In genomic region chr15:96185429-96185828, GRCm38 (mm10) we compare ENCODE assay signal across 12 mouse cellular contexts.
DNase-seq lines count a peak whose midpoint lies in the region; ATAC-seq lines count a peak whose summit lies in the region.
"Had no signal": no experiment of that assay in that cellular context is flagged by ENCODE, and none has a peak within 500 bp of the region (broad histone marks: within the 10 kb centered on the region; RNA-seq: fewer than 3 reads in every experiment).

No protein-coding gene starts in this region.

- no peak overlapping the region for H3K4me3 ChIP-seq in midbrain, embryonic 11.5 days (ENCODE audit: low read depth, low read length)
- H3K4me3 ChIP-seq in midbrain, embryonic 16.5 days (ENCODE audit: low read depth, low read length), result no peak overlapping the region
- no peak overlapping the region for H3K4me3 ChIP-seq in heart, embryonic 14.5 days (ENCODE audit: control insufficient read depth in 1 of 2, insufficient read depth in 1 of 2, low read depth in 1 of 2, low read length in 2 of 2)
- H3K4me3 ChIP-seq in limb, embryonic 12.5 days (replicated peaks), result no peak overlapping the region
- H3K4me3 ChIP-seq: gastrocnemius, adult 2 months had no signal

- intact Hi-C loops in left cerebral cortex, postnatal 14 days (cut with DNase I), result no loop called here

- H3K27me3 ChIP-seq in midbrain, embryonic 11.5 days (ENCODE audit: control insufficient read depth, insufficient read depth, low read length), result no peaks in the 10 kb centered on the region
- H3K27me3 ChIP-seq in midbrain, embryonic 16.5 days (ENCODE audit: control insufficient read depth, insufficient read depth, low read depth, low read length), result no peaks in the 10 kb centered on the region
- no peaks in the 10 kb centered on the region for H3K27me3 ChIP-seq in heart, embryonic 14.5 days (ENCODE audit: control insufficient read depth, insufficient read depth, low read length)
- no peaks in the 10 kb centered on the region for H3K27me3 ChIP-seq in limb, embryonic 12.5 days
- H3K27me3 ChIP-seq: Patski had no signal

- WGBS in midbrain, embryonic 11.5 days, result 41% methylated on average over 4 of the region's 4 CpGs
- WGBS in midbrain, embryonic 16.5 days, result 33% methylated on average over 4 of the region's 4 CpGs
- 4% methylated on average over 4 of the region's 4 CpGs for WGBS in heart, embryonic 14.5 days
- 18% methylated on average over 4 of the region's 4 CpGs for WGBS in limb, embryonic 12.5 days

- H3K36me3 ChIP-seq in midbrain, embryonic 11.5 days (ENCODE audit: control insufficient read depth, insufficient read depth, low read length), result no peaks in the 10 kb centered on the region
- H3K36me3 ChIP-seq in midbrain, embryonic 16.5 days (ENCODE audit: control insufficient read depth, insufficient read depth, low read length), result no peaks in the 10 kb centered on the region
- H3K36me3 ChIP-seq in heart, embryonic 14.5 days (ENCODE audit: control insufficient read depth, insufficient read depth, low read length), result no peaks in the 10 kb centered on the region
- no peaks in the 10 kb centered on the region for H3K36me3 ChIP-seq in limb, embryonic 12.5 days

- ATAC-seq in midbrain, embryonic 11.5 days (ENCODE audit: low FRiP score), result no peak
- ATAC-seq in midbrain, embryonic 16.5 days, result no peak
- peak; percentile 87 for ATAC-seq in heart, embryonic 14.5 days (ENCODE audit: insufficient number of reproducible peaks, insufficient read depth, low FRiP score, low read depth)
- ATAC-seq in limb, embryonic 12.5 days (ENCODE audit: insufficient number of reproducible peaks, insufficient read depth, low FRiP score, low TSS enrichment, low read depth), result no peak
- ATAC-seq: Patski had no signal

- no peaks in the 10 kb centered on the region for H3K4me1 ChIP-seq in midbrain, embryonic 11.5 days (ENCODE audit: control insufficient read depth, insufficient read depth, low read length)
- no peaks in the 10 kb centered on the region for H3K4me1 ChIP-seq in midbrain, embryonic 16.5 days (ENCODE audit: control insufficient read depth, insufficient read depth, low read length)
- peaks cover 11 to 18% of the 10 kb centered on the region in 2 experiments for H3K4me1 ChIP-seq in heart, embryonic 14.5 days (ENCODE audit: control insufficient read depth in 2 of 2, insufficient read depth in 2 of 2, low read length in 2 of 2)
- H3K4me1 ChIP-seq in limb, embryonic 12.5 days (replicated peaks), result peaks cover 20% of the 10 kb centered on the region

- H3K9ac ChIP-seq in midbrain, embryonic 11.5 days (ENCODE audit: low read length), result no peak overlapping the region
- no peak overlapping the region for H3K9ac ChIP-seq in midbrain, embryonic 16.5 days (ENCODE audit: low read depth, low read length)
- H3K9ac ChIP-seq in heart, embryonic 14.5 days (ENCODE audit: low read length), result peak overlapping the region; percentile 32; the same call in 1 of the 2 replicates
- no peak overlapping the region for H3K9ac ChIP-seq in limb, embryonic 12.5 days (replicated peaks)
- H3K9ac ChIP-seq: liver, postnatal 0 days had no signal

- peak; percentile 80 for DNase-seq in midbrain, embryonic 11.5 days (ENCODE audit: low spot score, missing footprints)
- peak; percentile 93 for DNase-seq in heart, adult 11 months
- no peak for DNase-seq in thymus, postnatal 14 days
- DNase-seq in left cerebral cortex, postnatal 14 days (ENCODE audit: low spot score in 2 of 2), result no peak
- DNase-seq in thymus, postnatal 10 days (ENCODE audit: low spot score in 2 of 2), result no peak
- DNase-seq: gastrocnemius, adult 2 months had no signal

- no peak overlapping the region for H3K27ac ChIP-seq in midbrain, embryonic 11.5 days (ENCODE audit: low read depth, low read length)
- H3K27ac ChIP-seq in midbrain, embryonic 16.5 days (ENCODE audit: low read length), result no peak overlapping the region
- H3K27ac ChIP-seq in heart, embryonic 14.5 days (replicated peaks in 1 of 2; ENCODE audit: control insufficient read depth in 1 of 2, insufficient read depth in 1 of 2, low read depth in 2 of 2, low read length in 2 of 2), result peak overlapping the region; percentile 75 to 93
- H3K27ac ChIP-seq in limb, embryonic 12.5 days, result peak overlapping the region; percentile 31; the same call in 1 of the 2 replicates
- H3K27ac ChIP-seq: gastrocnemius, adult 2 months; stomach, postnatal 0 days had no signal

- no peak overlapping the region for H3K4me2 ChIP-seq in midbrain, embryonic 11.5 days
- no peak overlapping the region for H3K4me2 ChIP-seq in midbrain, embryonic 16.5 days (ENCODE audit: low read length)
- peak overlapping the region; percentile 43 for H3K4me2 ChIP-seq in heart, embryonic 14.5 days (ENCODE audit: low read length)
- H3K4me2 ChIP-seq in limb, embryonic 12.5 days, result peak overlapping the region; percentile 17

- no peaks in the 10 kb centered on the region for H3K9me3 ChIP-seq in midbrain, embryonic 11.5 days (ENCODE audit: control insufficient read depth, low read length)
- no peaks in the 10 kb centered on the region for H3K9me3 ChIP-seq in midbrain, embryonic 16.5 days (replicated peaks; ENCODE audit: control insufficient read depth, low read length, poor library complexity, severe bottlenecking)
- no peaks in the 10 kb centered on the region for H3K9me3 ChIP-seq in heart, embryonic 14.5 days (ENCODE audit: control insufficient read depth, low read length)
- H3K9me3 ChIP-seq in limb, embryonic 12.5 days, result no peaks in the 10 kb centered on the region

Comparison
In these comparisons a context has a peak if more than half of its experiments do, and no peak if none do; other contexts are left out.
1. DNase-seq: peak in midbrain, embryonic 11.5 days (single experiment) and heart, adult 11 months (single experiment); none in thymus, postnatal 14 days (single experiment), left cerebral cortex, postnatal 14 days (0 of 2) and thymus, postnatal 10 days (0 of 2).
2. H3K27ac ChIP-seq: peak in heart, embryonic 14.5 days (2 of 2) and limb, embryonic 12.5 days (single experiment); none in midbrain, embryonic 11.5 days (single experiment) and midbrain, embryonic 16.5 days (single experiment).
3. H3K4me2 ChIP-seq: peak in heart, embryonic 14.5 days (single experiment) and limb, embryonic 12.5 days (single experiment); none in midbrain, embryonic 11.5 days (single experiment) and midbrain, embryonic 16.5 days (single experiment).